Mouse (Mus musculus): Measurements from ENCODE around the gene Jph2. TPM values are rescaled to one million over a fixed set of nuclear protein-coding genes. Genes with fewer than 3 reads are reported as not detected.
A peak's percentile ranks its signal among the peaks of the same experiment; 100 is the strongest.

Gene Jph2
- total RNA-seq (2021) = 1 to 10 TPM in 1 of 2 experiments, under 1 TPM in 1; 0.78 to 1.0 TPM
- long read RNA-seq = 0 reads

DNA sequence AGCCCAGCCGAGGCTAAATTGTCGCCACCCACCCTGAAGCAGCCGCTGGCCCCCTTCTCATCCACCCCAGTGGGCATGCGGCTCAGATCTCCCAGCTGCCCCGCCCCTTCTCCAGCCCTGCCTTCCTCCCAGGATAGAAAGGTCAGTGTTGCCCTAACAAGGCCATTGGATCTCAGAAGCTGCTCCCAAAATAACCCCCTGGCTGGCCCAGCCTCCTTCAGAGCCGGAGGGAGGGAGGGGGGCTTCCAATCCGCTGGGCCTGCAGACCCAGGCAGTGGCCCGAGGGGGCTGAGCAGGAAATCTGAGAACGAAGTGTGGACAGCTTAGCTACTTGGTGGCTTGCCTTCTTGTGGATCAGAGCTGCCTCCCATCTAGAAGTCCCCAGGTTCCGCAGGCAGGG is at the start of gene Jph2:
Gene Jph2 (minus strand): TSS at position 89 of the 400 bp plus-strand sequence.
- DNase-seq (ENCODE audit: low spot score in 2 of 2) = no peak

- DNase-seq (ENCODE audit: low spot score in 2 of 2) = no peak
Observed at GRCm38 (mm10) chr2:163447375-163447774, 49.6 kb upstream of the Jph2 start.

DNA sequence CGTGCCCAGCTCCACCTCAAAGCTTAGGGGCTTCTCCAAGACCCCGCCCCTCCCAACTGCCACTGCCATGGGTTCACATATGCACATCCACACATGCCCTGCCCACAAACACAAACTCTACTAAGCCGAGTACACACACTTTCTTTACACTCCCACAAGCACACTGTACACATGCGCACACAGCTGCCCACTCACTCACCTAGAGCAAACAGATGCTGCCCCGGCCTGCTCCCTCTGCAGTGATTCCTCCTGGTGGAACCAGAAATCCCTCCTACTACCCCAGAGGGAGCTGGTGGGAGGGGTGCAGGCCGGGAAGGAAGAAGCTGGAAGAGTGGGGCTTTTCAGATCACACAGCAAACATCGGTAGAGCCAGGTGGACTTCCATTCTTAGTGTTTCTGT is 46.2 kb upstream of the Jph2 start:
- DNase-seq (ENCODE audit: low spot score in 2 of 2) = no peak

GRCm38 (mm10) chr2:163443543-163443942 is 45.8 kb upstream of the Jph2 start:
- DNase-seq (ENCODE audit: low spot score in 2 of 2) = no peak

DNA sequence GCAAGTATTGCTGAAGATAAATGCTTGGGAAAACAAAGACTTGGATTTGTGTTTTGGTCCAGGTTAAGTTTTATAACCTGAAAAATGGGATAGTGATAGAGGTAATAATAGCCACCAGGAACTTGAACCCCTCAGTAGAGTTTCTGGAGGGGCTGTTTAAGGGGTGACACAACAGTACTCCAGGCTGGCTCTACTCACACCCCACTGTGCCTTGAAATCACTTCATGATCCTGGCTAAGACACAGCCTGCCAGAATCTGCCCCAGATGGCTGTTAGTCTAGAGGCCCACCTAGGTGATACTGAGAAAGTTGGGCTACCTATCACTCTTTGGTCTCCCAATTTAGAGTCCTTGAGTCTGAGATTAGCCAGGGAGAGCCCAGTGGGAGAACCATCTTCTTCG is 41.7 kb upstream of the Jph2 start:
- DNase-seq (ENCODE audit: low spot score in 2 of 2) = no peak

GRCm38 (mm10) chr2:163438619-163439451 is 41.0 kb upstream of the Jph2 start:
- peak; percentile 41 to 43 for DNase-seq (ENCODE audit: low spot score in 2 of 2)

DNA sequence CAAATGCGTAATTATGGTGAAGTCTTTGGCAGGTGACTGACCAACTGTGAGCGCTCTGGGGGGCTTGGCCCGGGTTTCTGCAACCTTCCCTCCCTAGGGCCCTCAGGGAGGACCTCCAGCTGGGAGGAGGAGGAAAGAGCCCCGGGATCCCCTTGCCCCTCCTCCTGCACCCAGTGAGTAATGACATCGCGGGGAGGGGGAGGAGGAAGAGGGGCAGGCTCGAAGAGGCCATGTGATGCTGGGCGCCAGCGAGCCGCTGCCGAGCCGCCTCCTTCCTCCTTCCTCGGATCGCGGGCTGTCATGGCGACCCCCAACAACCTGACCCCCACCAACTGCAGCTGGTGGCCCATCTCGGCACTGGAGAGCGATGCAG is 40.4 kb upstream of the Jph2 start, which contains the start of gene Gdap1l1:
Gene Gdap1l1 (plus strand): TSS at position 231 of the 373 bp plus-strand sequence.
- peak; percentile 71 to 78 for DNase-seq (ENCODE audit: low spot score in 2 of 2)

DNA sequence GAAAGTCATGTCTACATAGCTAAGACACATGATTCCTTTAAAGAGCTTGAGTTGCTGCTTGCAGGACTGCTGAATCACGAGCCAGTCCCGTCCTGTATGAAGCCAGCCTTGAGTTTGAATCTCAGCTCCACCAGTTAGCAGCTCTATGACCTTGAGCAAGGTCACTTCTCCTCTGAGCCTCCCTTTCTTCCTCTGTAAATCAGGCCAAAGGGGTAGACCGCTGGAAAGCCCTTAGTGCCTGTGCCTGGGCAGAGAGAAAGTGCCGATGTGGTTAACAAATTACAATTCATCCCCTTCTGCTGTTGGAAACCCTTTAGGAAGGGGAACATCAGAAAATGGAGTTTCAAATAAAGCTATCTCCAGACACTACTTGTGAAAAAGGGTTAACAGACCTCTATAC is 40.0 kb upstream of the Jph2 start:
- no peak for DNase-seq (ENCODE audit: low spot score in 2 of 2)

DNA sequence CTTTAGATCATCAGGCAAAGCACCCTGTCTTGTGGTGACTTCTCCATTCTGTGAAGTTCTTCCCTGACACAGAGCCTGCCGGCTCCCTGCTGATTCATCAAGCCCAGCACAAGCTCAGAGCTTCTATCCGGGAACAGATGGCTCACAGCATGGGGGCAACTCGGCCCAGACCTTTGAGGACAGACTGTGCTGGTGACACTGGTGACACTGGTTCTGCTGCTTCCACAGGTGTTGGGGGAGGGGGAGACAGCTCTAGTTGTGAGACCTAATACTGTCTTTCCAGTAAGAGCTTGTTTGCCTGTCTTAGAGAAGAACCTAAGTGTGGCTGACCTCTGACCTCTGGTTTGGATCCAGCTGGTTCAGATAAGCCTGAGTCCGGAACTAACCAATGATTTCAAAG is 36.2 kb upstream of the Jph2 start:
- DNase-seq (ENCODE audit: low spot score in 2 of 2) = no peak

DNA sequence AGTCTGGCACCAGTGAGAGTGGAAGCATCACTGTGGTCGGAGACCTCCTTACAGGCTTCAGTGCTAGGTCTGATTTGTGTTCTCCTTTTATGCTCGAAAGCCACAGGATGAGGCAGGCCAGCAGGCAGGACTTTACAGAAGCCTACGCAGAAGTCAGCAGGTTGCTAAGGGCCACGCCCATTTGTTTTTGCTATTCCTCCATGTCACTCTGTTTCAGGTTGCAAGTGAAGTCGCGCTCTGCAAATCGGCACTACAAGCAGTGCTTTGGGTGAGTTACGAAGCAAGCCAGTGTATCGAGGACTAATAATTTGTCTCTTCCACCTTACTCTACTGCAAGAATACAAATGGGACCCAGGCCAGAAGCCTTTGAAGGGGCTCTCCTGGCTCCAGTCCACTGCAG is 33.5 kb upstream of the Jph2 start:
- no peak for DNase-seq (ENCODE audit: low spot score in 2 of 2)

DNA sequence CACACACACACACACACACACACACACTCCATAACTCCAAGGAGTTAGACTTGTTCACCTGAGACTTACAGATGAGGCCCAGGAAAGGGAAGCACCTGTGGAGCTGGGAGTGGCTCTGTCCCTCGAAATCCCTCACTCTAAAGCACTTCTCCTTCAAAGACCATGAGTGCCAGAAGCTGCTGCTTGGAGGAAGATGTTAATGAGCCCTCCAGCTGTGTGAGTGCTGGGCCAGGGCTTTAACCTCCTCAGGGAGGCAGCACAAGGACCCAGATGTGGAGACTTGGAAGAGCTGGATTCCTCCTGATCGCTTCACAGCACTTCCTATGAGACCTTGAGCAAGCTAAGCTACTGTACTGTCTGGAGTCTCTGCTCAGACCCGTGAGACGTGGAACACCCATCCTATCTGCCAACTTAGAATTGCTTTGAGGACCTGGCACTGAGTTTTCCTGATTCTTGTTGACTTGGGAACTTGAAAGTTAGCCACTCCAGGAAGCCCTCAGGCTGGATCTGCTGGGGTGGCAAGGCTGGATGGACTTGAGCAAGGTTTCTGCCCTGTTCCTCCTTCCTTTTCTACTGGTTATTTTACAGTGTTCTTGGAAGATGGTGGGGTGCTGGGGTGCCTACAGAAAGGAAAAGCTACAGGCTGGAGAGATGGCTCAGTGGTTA is 30.7 kb upstream of the Jph2 start:
- no peak for DNase-seq (ENCODE audit: low spot score in 2 of 2)

DNA sequence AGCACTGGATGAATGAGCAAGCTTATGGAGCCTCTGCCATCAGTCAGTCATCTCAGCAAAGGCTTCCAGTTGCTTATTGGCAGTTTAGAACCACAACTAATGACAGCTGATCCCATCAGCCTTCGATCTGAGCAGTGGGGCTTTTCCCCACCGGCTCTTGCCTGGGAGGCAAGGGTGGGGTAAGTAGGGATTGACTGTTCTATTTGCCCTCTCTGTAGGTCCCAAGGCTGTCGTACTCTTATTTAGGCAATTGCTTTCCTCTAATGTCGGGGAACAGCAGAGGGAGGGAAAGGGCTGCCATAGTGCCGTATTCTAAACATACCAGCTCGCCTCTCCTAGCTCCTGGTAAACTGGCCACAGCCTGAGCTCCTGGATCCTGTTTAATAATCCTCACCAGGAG is 26.8 kb upstream of the Jph2 start, which contains the start of gene Oser1:
Gene Oser1 (minus strand): TSS at position 101 of the 400 bp plus-strand sequence.
- no peak for DNase-seq (ENCODE audit: low spot score in 2 of 2)

DNA sequence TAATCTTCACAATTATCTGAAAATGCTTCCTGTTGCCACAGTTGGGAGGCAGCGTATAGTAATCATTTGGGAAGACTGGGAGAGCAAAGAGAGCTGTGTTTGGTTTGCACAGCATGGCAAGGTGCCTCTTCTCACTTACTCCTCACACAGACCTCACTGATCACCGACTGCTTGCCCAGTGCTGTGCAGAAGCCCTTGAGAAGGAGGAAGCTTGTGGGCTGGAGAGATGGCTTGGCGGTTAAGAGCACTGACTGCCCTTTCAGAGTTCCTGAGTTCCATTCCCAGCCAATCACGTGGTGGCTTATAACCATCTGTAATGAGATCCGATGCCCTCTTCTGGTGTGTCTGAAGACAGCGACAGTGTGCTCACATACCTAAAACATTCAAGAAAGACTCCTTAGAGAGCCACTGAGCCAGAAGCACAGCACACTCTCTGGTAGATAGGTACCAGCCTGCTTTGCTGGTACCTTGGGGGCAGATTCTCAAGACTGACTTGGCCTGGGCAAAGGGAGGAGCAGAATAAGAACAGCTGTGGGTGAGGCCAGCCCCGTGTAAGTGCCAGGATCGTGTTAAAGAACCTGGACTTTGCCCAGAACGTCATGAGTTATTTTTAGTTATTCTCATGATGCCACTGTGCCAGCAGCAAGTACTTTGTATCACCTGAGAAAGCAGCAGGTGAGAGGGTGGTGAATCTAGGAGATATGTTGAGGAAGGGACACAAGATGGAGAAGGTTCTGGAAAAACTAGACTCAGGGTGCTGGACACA is 25.3 kb upstream of the Jph2 start:
- no peak for DNase-seq (ENCODE audit: low spot score in 2 of 2)

DNA sequence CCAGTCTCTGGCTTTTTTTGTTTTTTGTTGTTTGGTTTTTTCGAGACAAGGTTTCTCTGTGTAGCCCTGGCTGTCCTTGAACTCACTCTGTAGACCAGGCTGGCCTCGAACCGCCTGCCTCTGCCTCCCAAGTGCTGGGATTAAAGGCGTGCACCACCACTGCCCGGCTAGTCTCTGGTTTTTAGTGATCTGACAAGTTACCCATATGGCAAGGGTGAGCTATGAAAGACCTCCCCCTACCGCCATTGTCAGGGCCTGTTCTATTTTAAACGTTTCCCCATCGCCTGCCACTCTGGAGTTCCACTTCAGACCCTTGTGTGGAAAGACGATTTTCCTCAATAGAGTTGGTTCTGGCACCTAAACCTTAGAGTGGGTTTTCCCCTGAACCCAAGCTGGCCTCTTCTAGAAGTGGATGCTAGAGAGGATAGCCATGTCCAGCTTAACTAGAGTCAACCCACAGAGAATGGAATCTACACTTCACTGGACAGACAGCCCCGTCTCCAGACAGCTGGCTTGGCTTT is 22.6 kb upstream of the Jph2 start:
- no peak for DNase-seq (ENCODE audit: low spot score in 2 of 2)

DNA sequence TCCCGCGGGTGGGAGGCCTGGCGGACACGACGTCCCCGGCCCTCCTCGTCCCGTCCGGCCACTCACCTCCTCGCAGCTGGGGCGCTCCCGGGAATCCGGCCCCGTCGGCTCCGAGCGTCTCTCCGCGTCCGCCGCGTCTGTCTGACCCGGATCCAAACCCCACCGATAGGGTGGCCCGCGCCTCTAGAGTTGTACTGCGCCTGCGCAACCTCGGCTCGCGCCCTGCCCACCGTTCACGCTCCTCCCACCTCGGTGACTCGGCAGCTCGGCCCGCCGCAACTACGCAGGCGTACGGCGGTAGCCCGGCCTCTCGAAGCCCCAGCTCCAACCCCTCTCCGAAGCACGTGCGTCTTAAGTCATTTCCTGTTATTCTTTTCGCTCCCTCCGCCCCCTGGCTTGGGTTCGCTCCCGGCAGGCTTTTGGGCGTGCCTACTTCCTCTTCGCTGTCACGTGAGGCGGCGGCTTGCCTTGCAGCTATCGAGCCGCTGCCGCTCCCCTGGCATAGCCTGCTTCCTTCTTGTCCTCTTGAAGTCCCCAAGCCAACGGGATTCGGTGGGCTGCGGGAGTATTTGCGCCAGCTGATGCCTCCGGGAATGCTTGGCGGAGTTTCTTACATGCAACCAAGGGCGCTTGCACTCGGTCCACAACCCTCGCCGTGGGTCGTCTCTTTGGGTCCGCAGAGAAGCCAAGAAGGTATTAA is 21.7 kb upstream of the Jph2 start:
- peak; percentile 99 for DNase-seq (ENCODE audit: low spot score in 2 of 2)

DNA sequence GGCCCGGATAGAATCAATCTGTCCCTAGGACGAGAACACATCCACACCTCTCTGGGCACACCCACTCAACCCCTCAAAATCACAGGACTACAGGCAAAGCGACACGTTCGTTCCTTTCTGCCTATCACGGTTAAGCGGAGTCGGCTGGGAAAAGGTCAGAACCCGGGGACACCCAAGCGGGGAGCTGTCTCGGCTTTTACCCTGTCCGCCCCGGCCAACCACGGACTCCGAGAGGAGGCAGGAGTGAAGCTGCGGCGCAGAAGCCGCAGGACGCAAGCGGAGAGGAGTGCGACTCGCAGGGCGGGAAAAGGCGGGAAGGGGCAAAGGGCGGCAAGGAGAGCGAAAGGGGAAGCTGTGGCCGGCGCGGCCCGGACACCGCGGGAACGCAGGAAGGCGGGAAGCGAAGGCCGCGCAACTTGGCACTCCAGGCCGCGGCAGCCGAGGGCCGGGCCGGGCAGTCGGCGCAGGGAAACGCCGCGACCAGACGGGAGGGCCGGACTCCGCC is 21.1 kb upstream of the Jph2 start:
- no peak for DNase-seq (ENCODE audit: low spot score in 2 of 2)

GRCm38 (mm10) chr2:163417830-163418229 is 20.0 kb upstream of the Jph2 start:
- no peak for DNase-seq (ENCODE audit: low spot score in 2 of 2)

DNA sequence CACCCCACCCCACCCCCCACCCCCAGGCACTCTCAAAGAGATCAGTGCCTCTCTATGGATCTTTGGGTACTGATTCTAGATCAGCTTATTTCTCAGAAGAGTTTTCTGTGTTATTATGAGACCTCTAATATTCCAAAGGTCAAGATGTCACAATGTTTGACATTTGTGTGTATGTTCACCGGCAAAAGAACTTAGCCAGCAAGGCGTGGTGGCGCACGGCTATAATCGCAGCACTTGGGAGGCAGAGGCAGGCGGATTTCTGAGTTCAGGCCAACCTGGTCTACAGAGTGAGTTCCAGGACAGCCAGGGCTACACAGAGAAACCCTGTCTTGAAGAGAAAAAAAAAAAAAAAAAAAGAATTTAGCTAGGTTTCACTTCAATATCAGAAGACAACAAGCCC is 19.2 kb upstream of the Jph2 start:
- no peak for DNase-seq (ENCODE audit: low spot score in 2 of 2)

- DNase-seq (ENCODE audit: low spot score in 2 of 2) = no peak
Observed at GRCm38 (mm10) chr2:163412846-163413590, 15.2 kb upstream of the Jph2 start.

GRCm38 (mm10) chr2:163412419-163412818 is 14.6 kb upstream of the Jph2 start:
- DNase-seq (ENCODE audit: low spot score in 2 of 2) = peak in 1 of 2 experiments; percentile 20

Data from layer of hippocampus, postnatal 10 days (tissue).